Mouse (Mus musculus) CH12.LX (cell line): ENCODE data around the gene Dennd1a. TPM values are rescaled to one million over a fixed set of nuclear protein-coding genes. Genes with fewer than 3 reads are reported as not detected.

Experiments
- DNase-seq: peaks from one replicate; pipeline ENCODE4 v3.0.0-alpha.2; 2013; ENCODE audit errors: extremely low read depth
- H3K27ac ChIP-seq: 2 replicates; pipeline ENCODE4 v1.5.1; 2012; ENCODE audit warnings: low read depth, mild to moderate bottlenecking, control low read depth, moderate library complexity; ENCODE audit not compliant: insufficient read depth
- H3K27me3 ChIP-seq: replicated peaks from 2 replicates; pipeline ENCODE3; 2012; ENCODE audit warnings: inconsistent platforms
- H3K36me3 ChIP-seq, 2 experiments: replicated peaks in 1 of 2; 2 replicates each; pipeline versions ENCODE3 to v1.6.1; 2012; ENCODE audit warnings: inconsistent platforms in 1 of 2, low read length in 1 of 2, mild to moderate bottlenecking in 1 of 2, mixed read lengths in 1 of 2, moderate library complexity in 1 of 2; ENCODE audit not compliant: control insufficient read depth in 1 of 2, insufficient read depth in 1 of 2
- H3K4me1 ChIP-seq, 2 experiments: 2 replicates each; pipeline ENCODE4 v1.6.1; 2012; ENCODE audit warnings: inconsistent platforms in 1 of 2, moderate library complexity in 1 of 2; ENCODE audit not compliant: insufficient read depth in 2 of 2, control insufficient read depth in 1 of 2
- H3K4me2 ChIP-seq: 2 replicates; pipeline ENCODE4 v1.6.1; 2012; ENCODE audit warnings: low read depth, mild to moderate bottlenecking, control low read depth; ENCODE audit not compliant: poor library complexity, insufficient read depth, severe bottlenecking
- H3K4me3 ChIP-seq, 3 experiments: fragments of 150-350 bp in 1 of 3; sonication (generic) in 1 of 3; replicated peaks in 1 of 3; 2 replicates each; pipeline versions ENCODE3 to v1.5.1; 2011 to 2012; ENCODE audit warnings: low read depth in 2 of 3, low read length in 2 of 3, mild to moderate bottlenecking in 2 of 3, moderate library complexity in 2 of 3, control low read depth in 1 of 3, improper control_type of control experiment in 1 of 3, inconsistent platforms in 1 of 3, mixed read lengths in 1 of 3; ENCODE audit not compliant: poor library complexity in 1 of 3
- H3K79me2 ChIP-seq: replicated peaks from 2 replicates; pipeline ENCODE4 v1.6.1; 2012; ENCODE audit warnings: mild to moderate bottlenecking, moderate library complexity; ENCODE audit not compliant: control insufficient read depth, poor library complexity, insufficient read depth, severe bottlenecking; ENCODE audit errors: extremely low read depth
- H3K9ac ChIP-seq: 2 replicates; pipeline ENCODE4 v1.6.1; 2012; ENCODE audit warnings: low read depth, mild to moderate bottlenecking, control low read depth, moderate library complexity; ENCODE audit not compliant: insufficient read depth
- H3K9me3 ChIP-seq: replicated peaks from 2 replicates; pipeline ENCODE3; 2012; ENCODE audit warnings: low read length, inconsistent platforms, mixed read lengths
- CHD2 ChIP-seq: IDR thresholded peaks from 2 replicates; pipeline ENCODE4 v1.6.1; 2011; ENCODE audit warnings: low read length, improper control_type of control experiment
- CTCF ChIP-seq, 2 experiments: IDR thresholded peaks in 1 of 2; conservative IDR thresholded peaks in 1 of 2; 2 replicates each; pipeline ENCODE4 v1.5.1; 2011 to 2012; ENCODE audit warnings: low read depth in 2 of 2, low read length in 2 of 2, improper control_type of control experiment in 1 of 2, inconsistent platforms in 1 of 2, mild to moderate bottlenecking in 1 of 2, moderate library complexity in 1 of 2
- E2F4 ChIP-seq: IDR thresholded peaks from 2 replicates; pipeline ENCODE4 v1.6.1; 2011; ENCODE audit warnings: low read depth, low read length, improper control_type of control experiment; ENCODE audit not compliant: insufficient replicate concordance
- EP300 ChIP-seq: IDR thresholded peaks from 2 replicates; pipeline ENCODE4 v1.6.1; 2011; ENCODE audit warnings: low read length, improper control_type of control experiment
- IRF4 ChIP-seq: IDR thresholded peaks from 2 replicates; pipeline ENCODE4 v1.6.1; 2014; ENCODE audit warnings: low read depth, mild to moderate bottlenecking, inconsistent platforms, low read length, improper control_type of control experiment
- MYC ChIP-seq: IDR thresholded peaks from 2 replicates; pipeline ENCODE4 v1.6.1; 2011; ENCODE audit warnings: low read depth, mild to moderate bottlenecking, improper control_type of control experiment, low read length
- NRF1 ChIP-seq: IDR thresholded peaks from 2 replicates; pipeline ENCODE4 v1.6.1; 2014; ENCODE audit warnings: low read depth, mild to moderate bottlenecking, inconsistent platforms, low read length, improper control_type of control experiment, moderate library complexity
- PAX5 ChIP-seq: IDR thresholded peaks from 2 replicates; pipeline ENCODE4 v1.6.1; 2012; ENCODE audit warnings: low read length, inconsistent platforms, mixed read lengths
- POLR2A ChIP-seq: IDR thresholded peaks from 2 replicates; pipeline ENCODE4 v1.6.1; 2011; ENCODE audit warnings: low read depth, mild to moderate bottlenecking, improper control_type of control experiment, low read length
- POLR2AphosphoS2 ChIP-seq: IDR thresholded peaks from 2 replicates; pipeline ENCODE4 v1.6.1; 2011; ENCODE audit warnings: low read depth, low read length, improper control_type of control experiment
- RAD21 ChIP-seq: IDR thresholded peaks from 2 replicates; pipeline ENCODE4 v1.6.1; 2011; ENCODE audit warnings: low read depth, mild to moderate bottlenecking, low read length, improper control_type of control experiment, moderate library complexity
- RCOR1 ChIP-seq: conservative IDR thresholded peaks from 2 replicates; pipeline ENCODE4 v1.6.1; 2012; ENCODE audit warnings: low read depth, mild to moderate bottlenecking, inconsistent platforms, low read length, improper control_type of control experiment
- SMC3 ChIP-seq: IDR thresholded peaks from 2 replicates; pipeline ENCODE4 v1.6.1; 2011; ENCODE audit warnings: low read depth, low read length, improper control_type of control experiment
- ZMIZ1 ChIP-seq: IDR thresholded peaks from 2 replicates; pipeline ENCODE4 v1.6.1; 2012; ENCODE audit warnings: low read depth, mild to moderate bottlenecking, inconsistent platforms, low read length, improper control_type of control experiment
- dilution Hi-C: fragments of 300-500 bp; cut with MboI; formaldehyde crosslinking; loops from 2 replicates; pipeline ENCODE4 v1.14.3; 2020; ENCODE audit warnings: low sequenced_read_pairs; ENCODE audit not compliant: extremely low pct_unique_long_range_greater_than_20kb, extremely low pct_ligation_motif_present
- in situ Hi-C: fragments of 300-500 bp; cut with MboI; formaldehyde crosslinking; loops from 3 replicates; pipeline ENCODE4 v1.14.3; 2019; ENCODE audit warnings: low sequenced_read_pairs, low pct_ligation_motif_present, low pct_unique_long_range_greater_than_20kb, mixed read lengths
- polyA plus RNA-seq: library from polyadenylated mRNA; unstranded; fragments of >175 nt; gene quantifications from 2 replicates; pipeline ENCODE4 v1.2.1, GENCODE M21; 2012; ENCODE audit warnings: low read depth; ENCODE audit not compliant: insufficient read length
- total RNA-seq, 2 experiments: library from RNA; depleted of rRNA; stranded (reverse); fragments of 300-350 nt in 1 of 2; fragments of >200 nt in 1 of 2; gene quantifications; 2 replicates each; pipeline ENCODE4 v1.2.3; 2012 to 2014

Dennd1a gene
- total and polyA plus RNA-seq, 3 experiments = 2.7 to 7.3 (median 4.3) TPM

GRCm38 (mm10) chr2:37908296-37908695 is 378.9 kb downstream of the Dennd1a start:
- H3K27me3 ChIP-seq = no peaks in the 10 kb centered on the region
- no peaks in the 10 kb centered on the region for H3K79me2 ChIP-seq
- H3K36me3 ChIP-seq = peaks cover 0 to 5% of the 10 kb centered on the region in 2 experiments
- H3K4me1 ChIP-seq = peaks cover 11 to 31% of the 10 kb centered on the region in 2 experiments; a peak in 3 of 4 replicates
- no peak overlapping the region for H3K9ac ChIP-seq
- H3K4me3 ChIP-seq = no peak overlapping the region
- dilution Hi-C loops (no loop called here), in situ Hi-C loops (no loop called here)
- H3K27ac ChIP-seq = no peak overlapping the region
- no peaks in the 10 kb centered on the region for H3K9me3 ChIP-seq
- no peak for TF ChIP-seq POLR2AphosphoS2
- no peak for TF ChIP-seq CTCF (conservative IDR thresholded peaks at IDR 0.05 in 1 of 2, IDR thresholded peaks at IDR 0.05 in 1 of 2; ENCODE audit: low read depth in 2 of 2, low read length in 2 of 2)
- TF ChIP-seq CHD2 = peak; percentile 73
- no peak for TF ChIP-seq PAX5
- TF ChIP-seq POLR2A = no peak
- TF ChIP-seq SMC3 = no peak
- TF ChIP-seq IRF4 = 0 out of 2 replicates have a peak, but pooled peaks have one; percentile 48
- no peak for TF ChIP-seq E2F4
- peak; percentile 74 for DNase-seq
- H3K4me2 ChIP-seq = no peak overlapping the region

- Histone ChIP-seq H3K36me3 (peaks cover 0 to 7% of the 10 kb centered on the region in 2 experiments), H3K4me3 (no peak overlapping the region)
- TF ChIP-seq RCOR1 (no peak), NRF1 (no peak), MYC (no peak), IRF4 (no peak), ZMIZ1 (no peak), RAD21 (no peak), EP300 (no peak)
- TF ChIP-seq, all 38 proteins: peak for 0
- in situ Hi-C loops (no loop called here), dilution Hi-C loops (no loop called here)
- Histone ChIP-seq H3K9me3 (no peaks in the 10 kb centered on the region), H3K79me2 (no peaks in the 10 kb centered on the region), H3K4me2 (no peak overlapping the region), H3K27ac (no peak overlapping the region), H3K4me1 (peaks cover 11 to 33% of the 10 kb centered on the region in 2 experiments; a peak in 3 of 4 replicates), H3K27me3 (no peaks in the 10 kb centered on the region), H3K9ac (no peak overlapping the region)
- DNase-seq = no peak
Measured at GRCm38 (mm10) chr2:37906261-37906660, 380.9 kb downstream of the Dennd1a start.

GRCm38 (mm10) chr2:37903286-37903685 is 383.9 kb downstream of the Dennd1a start:
- in situ Hi-C loops = no loop called here
- TF ChIP-seq PAX5 = no peak

More at GRCm38 (mm10) chr2:37903286-37903685, 383.9 kb downstream of the Dennd1a start:
- H3K4me3 ChIP-seq = no peak overlapping the region
- H3K36me3 ChIP-seq = peaks cover 0 to 7% of the 10 kb centered on the region in 2 experiments
- DNase-seq = no peak
- dilution Hi-C loops = no loop called here
- H3K27me3 ChIP-seq = no peaks in the 10 kb centered on the region
- H3K27ac ChIP-seq = no peak overlapping the region
- no peaks in the 10 kb centered on the region for H3K79me2 ChIP-seq
- no peak overlapping the region for H3K9ac ChIP-seq
- H3K4me2 ChIP-seq = no peak overlapping the region
- no peaks in the 10 kb centered on the region for H3K9me3 ChIP-seq
- peaks cover 7 to 28% of the 10 kb centered on the region in 2 experiments; a peak in 2 of 4 replicates for H3K4me1 ChIP-seq
